Mouse (Mus musculus) urinary bladder, postnatal 14 days (tissue): ENCODE results near the gene Shprh.
"Not testable (repeated sequence)": the region's sequence is repeated elsewhere in the genome, so short reads cannot be mapped to it uniquely, and the experiment has no call there.

Experiments used
- DNase-seq: peaks from one replicate; pipeline ENCODE4 v3.0.0; 2021; ENCODE audit warnings: low spot score

The Shprh gene

GRCm38 (mm10) chr10:11248210-11248609 is 99.0 kb downstream of the Shprh start:
- no peak for DNase-seq

GRCm38 (mm10) chr10:11250247-11250997 is 101.2 kb downstream of the Shprh start:
- DNase-seq: no peak

GRCm38 (mm10) chr10:11253581-11253980 is 104.4 kb downstream of the Shprh start:
- not testable (repeated sequence) for DNase-seq

GRCm38 (mm10) chr10:11260119-11260518 is 110.9 kb downstream of the Shprh start:
- no peak for DNase-seq

- DNase-seq: not testable (repeated sequence)
These were observed 113.1 kb downstream of the Shprh start for GRCm38 (mm10) chr10:11262292-11262691.

- DNase-seq: not testable (repeated sequence)
These were observed 114.6 kb downstream of the Shprh start for GRCm38 (mm10) chr10:11263795-11264194.
